Mouse (Mus musculus) ES-Bruce4 (cell line): Measurements from ENCODE around the gene Lingo4.

Experiments used
- CTCF ChIP-seq: IDR thresholded peaks from one replicate; pipeline ENCODE4 v1.8.1; 2011; ENCODE audit warnings: low read depth, low read length
- POLR2A ChIP-seq: IDR thresholded peaks from one replicate; pipeline ENCODE4 v1.8.1; 2011; ENCODE audit warnings: low read length; ENCODE audit not compliant: insufficient read depth

DNA sequence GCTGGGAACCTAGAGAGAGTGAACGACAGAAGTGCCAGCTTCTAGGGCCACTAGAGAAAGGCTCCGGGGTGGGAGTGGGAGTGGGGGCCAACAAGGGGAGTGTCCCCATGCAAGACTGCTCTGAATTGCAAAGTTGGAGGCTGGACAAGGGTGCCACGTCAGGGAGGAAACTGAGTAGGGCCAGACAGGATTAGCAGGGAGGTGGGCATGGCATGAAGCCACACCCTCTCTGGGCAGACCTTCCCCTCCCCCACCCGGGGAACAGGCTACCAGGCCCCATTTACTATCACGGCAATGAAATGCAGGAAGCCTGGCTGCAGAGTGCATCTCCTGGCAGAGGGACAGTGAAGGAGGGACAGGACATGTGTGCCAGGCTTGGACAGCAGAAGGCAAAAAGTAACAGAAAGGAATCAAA is 24.7 kb upstream of the Lingo4 start:
- TF ChIP-seq CTCF (no peak), POLR2A (no peak)
